Mouse (Mus musculus) right cerebral cortex, postnatal 25 days (tissue): Measurements from ENCODE around the gene Kctd15.

Source experiments
- DNase-seq: peaks from one replicate; pipeline ENCODE4 v3.0.0; 2022

The Kctd15 gene

GRCm38 (mm10) chr7:34656632-34657031, at the start of gene Kctd15:
TSS of gene Kctd15 (minus strand) at chr7:34656732.
- no peak for DNase-seq

DNA sequence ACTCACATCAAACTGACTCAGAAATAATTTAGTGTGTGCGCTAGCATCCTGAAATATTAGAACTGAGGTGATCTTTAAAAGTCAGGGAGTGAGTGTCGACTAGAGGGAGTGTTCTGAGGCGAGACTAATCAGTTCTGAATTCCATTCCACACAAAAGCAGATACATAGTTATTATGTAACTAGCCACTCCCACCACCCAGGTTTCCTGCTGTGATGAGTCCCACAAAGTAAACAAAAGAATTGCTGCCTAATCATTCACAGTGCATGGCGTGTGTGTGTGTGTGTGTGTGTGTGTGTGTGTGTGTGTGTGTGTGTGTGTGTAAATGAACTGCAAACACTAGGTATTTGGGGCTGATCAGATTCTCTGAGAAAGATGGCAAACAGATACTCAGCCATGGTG, 47.9 kb upstream of the Kctd15 start:
- DNase-seq = no peak

GRCm38 (mm10) chr7:34703437-34703836, 46.9 kb upstream of the Kctd15 start:
- no peak for DNase-seq

DNA sequence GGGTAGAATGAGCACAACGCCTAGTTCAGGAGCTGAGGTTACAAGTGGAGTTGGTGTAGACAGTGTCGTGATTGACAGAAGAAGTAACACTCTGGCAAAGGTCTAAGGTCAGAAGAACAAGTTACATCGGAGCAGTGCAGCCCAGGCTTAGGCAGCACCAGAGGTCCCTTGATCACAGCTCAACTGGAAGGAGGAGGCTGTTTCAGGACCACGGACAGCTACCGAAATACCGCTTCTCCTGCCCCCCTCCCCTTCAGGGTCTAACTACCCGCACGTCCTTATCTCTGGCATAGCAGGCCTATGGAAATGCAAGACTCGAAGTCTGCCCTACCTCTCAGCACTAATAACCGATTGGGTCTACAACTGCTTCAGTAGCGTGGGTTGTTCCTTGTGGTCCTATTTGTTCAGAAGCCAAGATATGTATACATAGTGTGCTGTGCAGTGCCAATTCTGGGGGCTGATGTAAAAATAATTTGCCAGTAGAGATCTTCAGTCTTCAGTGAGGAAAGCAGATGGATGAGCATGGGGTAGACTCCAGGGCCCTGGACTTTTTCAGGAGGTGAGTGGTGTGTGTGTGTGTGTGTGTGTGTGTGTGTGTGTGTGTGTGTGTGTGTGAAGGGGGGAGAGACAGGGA, 46.3 kb upstream of the Kctd15 start:
- DNase-seq = no peak

DNA sequence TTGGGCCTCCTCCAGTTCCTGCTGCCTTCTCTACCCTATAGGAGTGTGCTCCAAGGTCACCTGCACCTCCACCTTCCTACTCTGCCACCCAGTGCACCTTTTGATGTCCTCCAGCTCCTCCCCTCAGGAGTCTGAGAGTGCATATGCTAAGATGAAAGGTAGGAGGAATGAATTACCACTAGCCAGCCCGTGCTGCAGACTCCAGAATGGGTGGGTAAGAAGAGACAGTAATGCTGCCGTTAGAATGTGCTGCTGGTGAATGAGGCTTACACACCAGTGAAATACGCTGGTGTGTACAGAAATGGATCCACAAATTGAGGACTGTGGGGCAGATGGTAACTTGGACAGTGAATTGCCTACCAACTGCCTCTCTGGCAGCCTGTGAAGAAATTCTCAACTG, 43.4 kb upstream of the Kctd15 start:
- DNase-seq = no peak

- no peak for DNase-seq
Observed at GRCm38 (mm10) chr7:34698221-34698620, 41.7 kb upstream of the Kctd15 start.

- no peak for DNase-seq
Observed at GRCm38 (mm10) chr7:34696086-34696485, 39.6 kb upstream of the Kctd15 start.

DNA sequence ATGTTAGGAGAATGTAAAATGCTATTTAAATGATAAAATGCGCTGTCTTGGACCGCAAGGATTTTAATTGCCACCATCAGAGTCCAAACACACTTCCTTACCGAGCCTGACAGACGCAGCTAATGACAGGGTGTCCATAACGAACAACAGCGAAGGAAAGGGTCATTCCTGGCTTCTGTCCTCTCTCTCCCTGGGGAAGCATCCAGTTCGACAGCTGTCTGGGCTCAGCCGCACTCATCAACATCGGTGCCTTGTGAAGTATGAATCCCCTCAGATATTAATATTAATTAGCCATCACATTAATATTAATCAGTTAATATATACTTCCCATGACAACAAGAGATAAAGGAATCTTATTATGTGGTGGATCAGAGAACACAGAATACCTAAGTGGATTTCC, 38.4 kb upstream of the Kctd15 start:
- no peak for DNase-seq

GRCm38 (mm10) chr7:34693916-34694315, 37.4 kb upstream of the Kctd15 start:
- DNase-seq = no peak

DNA sequence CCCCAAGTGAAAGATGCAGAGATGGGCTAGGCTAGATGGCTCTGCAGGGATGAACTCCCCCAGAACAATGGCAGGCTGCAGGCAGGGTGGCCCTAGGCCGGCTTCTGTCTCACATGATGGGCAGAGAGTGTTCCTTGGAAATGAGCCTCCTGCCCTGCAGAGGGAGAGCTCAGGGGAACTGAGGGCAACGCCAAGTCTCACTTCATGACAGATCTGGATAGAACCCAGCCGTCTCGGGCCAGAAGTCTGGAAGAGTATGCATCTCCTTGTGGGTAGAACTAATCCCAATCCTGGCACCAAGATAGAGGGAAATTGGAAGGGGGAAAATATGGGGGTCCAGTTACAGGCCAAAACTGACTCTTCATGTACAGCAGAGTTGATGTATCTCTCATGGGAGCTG, 36.5 kb upstream of the Kctd15 start:
- no peak for DNase-seq

GRCm38 (mm10) chr7:34690111-34690510, 33.6 kb upstream of the Kctd15 start:
- no peak for DNase-seq

DNA sequence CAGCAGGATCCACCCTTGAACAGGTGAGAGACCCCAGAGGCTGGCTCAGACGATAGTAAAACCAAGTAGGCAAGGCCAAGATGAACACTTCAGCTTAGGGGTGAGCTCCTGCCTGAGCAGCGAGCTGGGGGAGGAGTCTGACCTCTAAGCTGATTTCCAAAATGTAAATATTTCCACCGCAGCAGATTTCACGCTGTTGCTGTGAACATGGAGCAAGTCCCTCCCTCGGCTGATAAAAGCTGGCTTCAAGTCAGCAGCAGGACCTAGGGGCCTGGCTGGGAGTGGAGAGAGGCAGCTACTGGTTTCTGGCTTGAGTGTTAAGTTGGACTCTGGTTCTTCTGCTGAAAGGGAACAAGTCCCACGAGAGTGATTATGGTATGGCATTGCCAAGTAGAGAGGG, 32.5 kb upstream of the Kctd15 start:
- DNase-seq = no peak

DNA sequence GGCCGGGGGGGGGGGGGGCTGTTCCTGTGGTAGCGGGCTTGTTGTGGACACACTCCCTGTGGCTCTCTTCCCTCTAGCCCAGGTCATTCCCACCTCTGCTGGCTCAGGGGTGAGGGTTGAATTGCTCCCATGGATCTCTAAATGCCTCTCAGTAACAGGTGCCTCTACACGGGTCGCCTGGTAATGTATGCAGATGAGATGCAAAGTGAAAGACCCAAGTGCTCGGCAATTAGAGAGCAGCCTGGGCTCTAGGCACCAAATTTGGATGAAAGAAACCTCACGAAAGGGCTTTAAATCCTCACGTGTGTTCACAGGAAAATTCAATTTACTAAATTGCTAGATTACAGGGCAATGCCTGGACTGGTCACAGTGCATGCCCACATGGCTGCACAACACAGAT, 29.3 kb upstream of the Kctd15 start:
- no peak for DNase-seq

DNA sequence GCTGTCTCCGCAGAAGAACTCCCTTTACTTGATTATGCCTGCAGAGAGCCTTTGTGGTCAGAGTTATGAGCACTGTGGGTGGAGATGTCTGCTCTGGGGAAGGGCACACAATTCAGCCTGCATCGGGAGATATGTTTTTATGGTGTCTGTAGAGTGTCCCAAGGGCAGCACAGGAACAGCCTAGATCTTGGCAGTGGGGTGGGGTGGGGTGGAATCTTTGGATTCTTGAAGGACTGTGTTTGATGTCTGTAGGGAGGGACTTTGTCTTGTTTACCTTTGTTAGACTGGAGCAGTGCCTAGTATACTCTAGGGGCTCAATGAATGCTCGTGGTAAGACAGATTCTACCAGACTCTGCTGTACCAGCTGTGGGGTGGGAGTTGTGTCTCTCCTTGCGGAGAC, 28.6 kb upstream of the Kctd15 start:
- no peak for DNase-seq

GRCm38 (mm10) chr7:34680771-34681421, 24.4 kb upstream of the Kctd15 start:
- DNase-seq = no peak

DNA sequence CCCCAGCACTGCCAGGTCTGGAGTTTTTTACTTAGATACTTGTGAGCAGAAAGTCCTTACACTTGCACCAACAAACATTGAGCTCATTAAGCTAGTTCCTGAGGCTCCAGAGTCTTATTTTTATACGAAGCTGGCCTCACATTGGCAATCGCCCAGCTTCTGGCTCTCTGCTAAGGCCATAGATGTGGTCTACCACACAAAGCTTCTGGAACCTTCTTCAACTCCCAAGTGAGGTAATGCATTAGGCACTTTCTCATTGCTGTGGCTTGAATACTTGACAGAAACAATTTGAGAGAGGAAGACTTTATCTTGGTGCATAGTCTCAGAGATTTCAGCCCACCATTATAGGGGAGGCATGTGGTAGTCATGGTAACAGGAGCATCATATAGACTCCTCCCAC, 23.4 kb upstream of the Kctd15 start:
- no peak for DNase-seq

DNA sequence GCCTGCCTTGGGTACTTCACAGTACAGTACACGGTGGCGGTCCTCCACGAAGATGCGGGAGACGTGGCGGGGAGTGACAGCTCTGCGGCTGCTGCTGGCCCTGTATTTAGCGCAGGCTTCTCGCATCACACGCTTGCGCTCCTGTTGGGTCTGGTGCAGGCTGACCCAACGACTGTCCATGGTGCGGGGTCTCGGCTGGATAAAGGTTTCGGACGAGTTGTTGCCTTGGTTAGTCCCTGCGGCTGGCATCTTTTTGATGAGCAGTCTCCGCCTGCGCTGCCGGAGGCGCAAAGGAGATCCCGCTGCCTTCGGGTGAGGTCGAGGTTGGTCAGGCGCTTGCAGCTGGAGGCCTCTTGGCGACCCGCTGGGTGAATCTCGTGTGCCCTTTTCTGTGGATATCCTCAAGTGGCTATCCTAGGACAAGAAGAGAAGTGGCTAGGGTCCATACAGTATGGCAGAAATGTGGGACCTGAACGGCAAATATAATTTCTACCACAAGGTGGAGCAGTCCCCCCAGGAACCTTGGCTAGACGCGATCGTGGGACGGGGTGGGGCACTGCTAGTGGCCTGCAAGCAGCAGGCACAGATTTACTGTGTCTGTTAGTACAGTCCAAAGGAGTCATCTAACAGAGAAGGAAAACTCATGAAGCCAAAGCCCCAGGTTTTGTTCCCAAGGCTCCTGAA, 19.4 kb upstream of the Kctd15 start:
- DNase-seq = peak; percentile 73

- DNase-seq = no peak
Observed at GRCm38 (mm10) chr7:34675120-34675790, 18.7 kb upstream of the Kctd15 start.

DNA sequence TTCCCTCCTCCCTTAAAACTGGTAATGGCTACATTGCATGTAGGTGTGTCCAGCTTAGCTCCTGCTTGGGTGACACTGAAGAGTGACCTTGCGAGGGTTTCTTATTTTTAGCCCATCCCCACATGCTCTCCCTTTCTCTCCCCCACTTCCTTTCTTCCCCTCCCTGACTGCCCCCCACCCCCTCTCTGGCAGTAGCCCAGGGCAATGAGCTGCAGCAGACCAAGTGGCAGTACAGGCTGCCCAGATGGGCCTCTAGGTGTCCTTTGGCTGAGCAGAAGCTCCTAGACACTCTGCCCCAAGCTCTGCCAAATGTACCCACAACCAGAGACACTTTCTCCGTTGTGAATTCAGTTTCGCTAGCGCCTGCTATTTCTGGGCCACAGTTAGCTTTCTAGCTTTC, 16.4 kb upstream of the Kctd15 start:
- no peak for DNase-seq

DNA sequence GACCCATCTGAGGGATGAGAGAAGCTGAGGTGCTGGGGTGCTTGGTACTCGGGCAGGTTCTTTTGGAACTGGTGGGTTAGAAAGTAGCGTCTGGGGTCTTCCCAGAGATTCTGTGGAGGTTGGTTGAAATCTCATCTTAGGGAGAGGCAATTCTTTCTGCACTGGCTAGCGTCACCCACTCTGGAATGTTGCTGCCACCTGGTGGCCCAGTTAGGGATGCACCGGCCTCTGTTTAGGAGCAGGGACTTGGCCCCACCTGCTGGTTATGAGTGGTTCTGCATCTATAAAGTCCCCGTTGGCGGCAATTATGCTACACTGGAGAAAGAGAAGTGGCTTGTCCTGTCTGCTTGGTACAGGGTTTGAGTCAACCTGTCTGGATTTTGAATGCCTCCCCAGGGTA, 15.4 kb upstream of the Kctd15 start:
- peak; percentile 85 for DNase-seq

DNA sequence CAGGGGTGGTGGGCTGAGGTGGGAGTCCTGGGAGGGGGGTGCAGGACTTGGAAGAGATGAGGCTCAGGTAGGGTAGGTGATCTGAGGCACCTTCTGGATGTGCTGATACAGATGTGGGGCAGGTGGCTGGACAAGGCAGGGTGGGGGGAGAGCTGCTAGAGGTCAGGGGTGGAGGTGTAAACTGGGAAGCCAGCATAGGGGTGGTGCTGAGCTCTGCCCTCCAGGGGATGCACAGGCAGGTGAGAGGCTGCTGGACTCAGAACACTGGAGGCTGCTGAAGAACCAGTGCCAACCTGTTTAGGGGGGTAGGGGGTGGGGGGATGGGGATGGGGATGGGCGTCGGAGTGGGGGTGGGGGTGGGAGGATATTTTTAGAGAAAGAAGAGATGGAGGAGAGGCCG, 14.2 kb upstream of the Kctd15 start:
- no peak for DNase-seq

GRCm38 (mm10) chr7:34669336-34669735, 12.8 kb upstream of the Kctd15 start:
- DNase-seq = no peak

- no peak for DNase-seq
Observed at GRCm38 (mm10) chr7:34667874-34668273, 11.3 kb upstream of the Kctd15 start.

- DNase-seq = no peak
Observed at GRCm38 (mm10) chr7:34663145-34663544, 6.6 kb upstream of the Kctd15 start.
